Mouse (Mus musculus): ENCODE measurements at regions not wholly inside any gene's neighbourhood (a gene's known extent, or its start where the extent isn't known, plus 50 kb on each side); places are given as distances from the start of the nearest gene placed in this dataset.
A peak's percentile ranks its signal among the peaks of the same experiment; 100 is the strongest.

- DNase-seq: no peak
These were observed 69.6 kb upstream of the Slc35b4 start for GRCm38 (mm10) chr6:34246512-34246911.

DNA sequence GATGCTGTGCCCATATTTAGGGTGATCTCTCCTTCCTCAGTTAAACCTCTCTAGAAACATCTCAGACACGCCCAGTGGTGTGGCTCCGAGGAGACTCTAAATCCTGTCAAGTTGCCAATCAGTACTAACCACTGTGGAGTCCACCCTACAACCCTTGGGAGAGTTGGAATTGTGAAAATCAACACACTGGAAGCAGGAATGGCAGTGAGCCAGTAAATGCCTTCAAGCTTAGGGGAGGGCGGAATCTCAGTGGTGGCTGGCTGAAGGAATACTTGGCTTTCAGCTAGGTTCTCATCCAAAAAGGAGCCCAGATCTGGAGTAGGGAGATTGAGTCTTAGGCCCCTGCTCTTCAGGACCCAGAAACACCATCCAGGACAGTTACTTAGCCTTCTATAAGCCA lies 66.1 kb upstream of the Slc35b4 start:
- no peak for DNase-seq

GRCm38 (mm10) chr6:34242486-34242885 lies 65.6 kb upstream of the Slc35b4 start:
- DNase-seq: no peak

DNA sequence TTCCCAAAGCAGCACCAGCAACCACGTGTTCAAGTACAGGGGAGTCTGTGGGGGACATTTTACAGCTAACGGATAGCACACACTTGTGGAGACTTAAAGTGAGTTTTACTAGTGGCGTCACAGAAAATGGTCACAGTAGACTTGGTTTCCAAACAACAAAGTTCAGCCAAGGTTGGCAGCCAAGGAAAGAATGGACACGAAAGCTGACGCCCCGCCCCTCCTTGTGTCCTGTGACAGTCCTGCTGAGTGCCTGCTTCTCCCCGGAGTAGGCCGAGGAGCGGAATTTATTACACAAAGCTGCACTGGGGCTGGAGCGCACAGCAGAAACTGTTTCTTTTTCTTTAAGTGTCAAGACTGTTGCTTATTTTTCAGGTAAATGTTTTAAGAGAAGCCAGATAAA lies 58.2 kb upstream of the Slc35b4 start:
- DNase-seq: peak; percentile 39

DNA sequence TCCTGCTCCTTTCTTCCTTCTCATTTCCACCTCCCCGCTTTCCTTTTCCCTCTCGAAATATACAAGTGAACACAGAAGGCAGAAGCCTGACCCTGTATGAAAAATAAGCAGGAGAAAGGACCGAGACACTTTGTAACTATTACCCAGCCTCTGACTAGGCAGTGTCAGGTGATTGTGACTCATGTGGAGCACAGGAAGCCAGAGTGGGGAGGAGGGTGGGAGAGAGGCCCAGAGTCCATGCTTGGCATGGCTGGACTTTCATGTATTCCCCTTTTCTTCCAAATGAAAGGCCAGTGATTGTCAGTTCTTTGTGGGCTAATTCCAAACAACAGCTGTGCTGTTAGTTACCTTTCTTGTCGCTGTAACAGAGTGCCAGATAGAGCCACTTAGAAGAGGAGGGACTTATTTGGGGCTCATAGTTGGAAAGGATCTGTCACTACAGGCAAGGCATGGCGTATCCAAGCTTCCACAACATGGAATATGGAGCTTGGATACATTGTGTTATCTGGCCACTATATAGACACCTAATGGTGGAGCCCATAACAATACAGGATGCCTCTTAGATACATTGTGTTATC lies 57.6 kb upstream of the Slc35b4 start:
- no peak for DNase-seq

DNA sequence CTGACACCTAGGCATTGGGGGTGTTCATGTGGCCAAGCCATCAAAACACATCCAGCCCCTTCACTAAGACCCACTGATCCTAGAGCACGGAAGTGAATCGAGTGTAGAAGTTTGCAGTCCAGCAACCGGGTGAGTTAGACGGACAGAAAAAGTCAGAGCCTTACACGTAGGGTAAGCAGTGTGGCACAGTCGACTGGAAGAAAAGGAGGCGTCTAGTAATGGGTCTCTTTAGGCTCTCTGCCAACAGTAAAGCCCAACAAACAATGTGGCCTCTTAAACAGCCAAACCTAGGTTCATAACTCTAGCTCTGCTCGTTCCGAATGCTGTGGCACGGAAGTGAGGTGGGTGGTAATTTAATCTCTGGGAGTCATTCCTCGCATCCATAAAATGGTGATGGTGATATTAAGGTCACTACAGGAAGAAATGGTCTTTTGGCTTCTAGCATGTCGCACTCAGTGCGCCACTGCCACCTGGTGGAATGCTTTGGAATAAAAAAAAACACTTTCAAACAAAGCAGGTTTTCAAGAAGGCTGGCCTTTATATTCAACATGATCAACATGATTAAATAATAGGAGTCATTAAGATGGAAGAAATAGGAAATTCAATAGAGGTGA lies 54.0 kb upstream of the Slc35b4 start:
- DNase-seq: peak; percentile 57

DNA sequence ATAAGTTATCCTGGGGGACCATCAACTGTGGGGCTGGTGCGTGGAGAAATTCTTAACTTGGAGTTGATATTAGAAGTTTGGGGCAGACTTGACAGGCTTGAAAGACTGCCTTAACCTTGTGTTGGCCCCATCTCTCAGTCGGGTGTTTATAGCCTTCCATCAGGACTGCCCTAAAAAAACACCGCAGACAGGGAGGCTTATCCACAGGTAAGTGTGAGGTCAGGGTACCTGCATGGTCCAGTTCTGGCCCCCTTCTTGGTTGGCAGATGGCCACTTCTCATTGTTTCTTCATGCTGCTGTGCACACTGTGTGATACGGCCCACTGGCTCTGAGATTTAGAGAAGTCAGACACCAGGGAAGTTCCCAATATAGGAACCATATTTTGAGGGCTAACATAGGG lies 50.2 kb upstream of the Slc35b4 start:
- no peak for DNase-seq
